Mouse (Mus musculus) C2C12 (cell line): Measurements from ENCODE around the gene Dcaf10. TPM values are rescaled to one million over a fixed set of nuclear protein-coding genes. Genes with fewer than 3 reads are reported as not detected.
"Not testable (repeated sequence)": the region's sequence is repeated elsewhere in the genome, so short reads cannot be mapped to it uniquely, and the experiment has no call there.

Experiments used
- H3K27me3 ChIP-seq: one replicate; pipeline ENCODE4 v1.6.1; 2011; ENCODE audit not compliant: control insufficient read depth, insufficient read depth, insufficient read length
- H3K36me3 ChIP-seq: one replicate; pipeline ENCODE4 v1.6.1; 2011; ENCODE audit not compliant: control insufficient read depth, insufficient read depth
- H3K4me3 ChIP-seq: one replicate; pipeline ENCODE4 v1.5.1; 2011; ENCODE audit warnings: mild to moderate bottlenecking, control low read depth; ENCODE audit not compliant: poor library complexity, insufficient read depth, severe bottlenecking
- H3K79me2 ChIP-seq: one replicate; pipeline ENCODE4 v1.6.1; 2011; ENCODE audit not compliant: control insufficient read depth, insufficient read depth
- H3K79me3 ChIP-seq: one replicate; pipeline ENCODE4 v1.6.1; 2011; ENCODE audit warnings: low read depth, control low read depth
- H3ac ChIP-seq: one replicate; pipeline ENCODE3; 2011; ENCODE audit warnings: low read depth; ENCODE audit not compliant: control insufficient read depth, insufficient read length
- CEBPB ChIP-seq: IDR thresholded peaks from one replicate; pipeline ENCODE4 v1.6.1; 2011; ENCODE audit warnings: low read depth, mild to moderate bottlenecking, control low read depth, moderate library complexity
- CTCF ChIP-seq: IDR thresholded peaks from one replicate; pipeline ENCODE4 v1.5.1; 2011; ENCODE audit not compliant: control insufficient read depth, insufficient read depth, insufficient read length
- FOSL1 ChIP-seq: IDR thresholded peaks from one replicate; pipeline ENCODE4 v1.8.0; 2011; ENCODE audit warnings: mild to moderate bottlenecking, low read length; ENCODE audit not compliant: poor library complexity, insufficient read depth, severe bottlenecking
- MAX ChIP-seq: IDR thresholded peaks from one replicate; pipeline ENCODE4 v1.6.1; 2011; ENCODE audit warnings: mild to moderate bottlenecking, control low read depth
- MYOD1 ChIP-seq: IDR thresholded peaks from one replicate; pipeline ENCODE4 v1.6.1; 2011; ENCODE audit warnings: low read depth; ENCODE audit not compliant: control insufficient read depth, insufficient read length
- MYOG ChIP-seq: IDR thresholded peaks from one replicate; pipeline ENCODE4 v1.6.1; 2011; ENCODE audit not compliant: control insufficient read depth, insufficient read length; ENCODE audit errors: extremely low read depth
- USF1 ChIP-seq: IDR thresholded peaks from one replicate; pipeline ENCODE4 v1.6.1; 2011; ENCODE audit warnings: low read depth, mild to moderate bottlenecking, control low read depth, moderate library complexity
- polyA plus RNA-seq: library from polyadenylated mRNA; unstranded; fragments of >200 nt; fragmentation: generic; extraction: Trizol; gene quantifications from one replicate; pipeline ENCODE4 v1.2.1, GENCODE M21; 2012; ENCODE audit warnings: missing spikeins

Gene Dcaf10
- polyA plus RNA-seq, 1 experiment = 10.8 TPM

GRCm38 (mm10) chr4:45392099-45392498 is 50.2 kb downstream of the Dcaf10 start:
- no peak overlapping the region for H3K4me3 ChIP-seq
- H3K79me2 ChIP-seq = no peaks in the 10 kb centered on the region
- no peaks in the 10 kb centered on the region for H3K27me3 ChIP-seq
- no peak for TF ChIP-seq MYOG
- TF ChIP-seq FOSL1 = no peak
- no peak for TF ChIP-seq CEBPB
- no peak for TF ChIP-seq MAX
- TF ChIP-seq MYOD1 = no peak
- no peak for TF ChIP-seq USF1
- no peak for TF ChIP-seq CTCF
- H3K36me3 ChIP-seq = no peaks in the 10 kb centered on the region
- H3ac ChIP-seq = no peak overlapping the region
- H3K79me3 ChIP-seq = peaks cover 2% of the 10 kb centered on the region

GRCm38 (mm10) chr4:45392572-45392971 is 50.7 kb downstream of the Dcaf10 start:
- Histone ChIP-seq H3K79me3 (peaks cover 2% of the 10 kb centered on the region), H3K36me3 (no peaks in the 10 kb centered on the region), H3K79me2 (no peaks in the 10 kb centered on the region), H3ac (no peak overlapping the region), H3K27me3 (no peaks in the 10 kb centered on the region), H3K4me3 (no peak overlapping the region)
- TF ChIP-seq CEBPB (no peak), FOSL1 (no peak), MYOG (no peak), MYOD1 (no peak), MAX (no peak), CTCF (no peak), USF1 (no peak)

- H3K27me3 ChIP-seq = no peaks in the 10 kb centered on the region
- no peaks in the 10 kb centered on the region for H3K36me3 ChIP-seq
- H3K79me3 ChIP-seq = peaks cover 2% of the 10 kb centered on the region
- no peak overlapping the region for H3K4me3 ChIP-seq
- no peak overlapping the region for H3ac ChIP-seq
- H3K79me2 ChIP-seq = no peaks in the 10 kb centered on the region
- TF ChIP-seq FOSL1 (no peak), MYOD1 (no peak), MYOG (no peak), MAX (no peak), CEBPB (no peak), USF1 (no peak), CTCF (no peak)
Measured at GRCm38 (mm10) chr4:45392994-45393393, 51.1 kb downstream of the Dcaf10 start.

GRCm38 (mm10) chr4:45393658-45394057 is 51.8 kb downstream of the Dcaf10 start:
- Histone ChIP-seq H3K79me3 (peaks cover 2% of the 10 kb centered on the region), H3ac (no peak overlapping the region), H3K36me3 (no peaks in the 10 kb centered on the region), H3K79me2 (no peaks in the 10 kb centered on the region), H3K4me3 (no peak overlapping the region), H3K27me3 (no peaks in the 10 kb centered on the region)
- TF ChIP-seq MYOD1 (no peak), CTCF (no peak), USF1 (no peak), MYOG (no peak), FOSL1 (no peak), MAX (no peak), CEBPB (no peak)

GRCm38 (mm10) chr4:45396211-45396610 is 54.3 kb downstream of the Dcaf10 start:
- not testable (repeated sequence) for H3K79me3 ChIP-seq, H3ac ChIP-seq, H3K36me3 ChIP-seq, H3K79me2 ChIP-seq, H3K27me3 ChIP-seq, H3K4me3 ChIP-seq

GRCm38 (mm10) chr4:45398315-45398714 is 56.4 kb downstream of the Dcaf10 start:
- H3K4me3 ChIP-seq, H3K27me3 ChIP-seq, H3K79me3 ChIP-seq, H3ac ChIP-seq: not testable (repeated sequence)
- Histone ChIP-seq H3K36me3 (peaks cover 18% of the 10 kb centered on the region), H3K79me2 (peaks cover 19% of the 10 kb centered on the region)
